Comparison of ENCODE assay signal across 16 mouse cellular contexts in the genomic region with DNA sequence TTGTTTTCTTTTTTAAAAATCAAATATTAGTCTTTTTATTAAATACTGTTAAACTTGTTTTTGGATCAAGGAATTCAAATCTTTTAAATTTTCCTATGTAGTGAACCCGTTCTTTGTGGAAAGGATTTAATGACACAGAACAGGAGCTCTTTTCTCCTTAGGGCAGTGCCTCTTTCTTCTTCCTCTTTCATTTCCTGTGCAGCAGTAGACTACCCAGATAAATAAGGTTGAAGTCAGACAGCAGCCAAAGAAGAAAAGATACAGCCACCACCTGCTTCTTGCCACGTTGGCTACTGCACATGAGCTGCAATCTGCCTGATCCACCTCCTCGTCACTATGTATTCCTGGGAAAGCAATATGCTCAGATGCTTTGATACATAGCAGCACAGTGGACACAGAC.
"Had no signal": no experiment of that assay in that cellular context is flagged by ENCODE, and none has a peak within 500 bp of the region (broad histone marks: within the 10 kb centered on the region; RNA-seq: fewer than 3 reads in every experiment).

No protein-coding gene starts in this region.

- H3K4me1 ChIP-seq: kidney, embryonic 15.5 days; limb, embryonic 12.5 days; liver, embryonic 13.5 days; midbrain, embryonic 12.5 days; neural tube, embryonic 13.5 days had no signal

- H3K36me3 ChIP-seq: kidney, embryonic 15.5 days; limb, embryonic 12.5 days; liver, embryonic 13.5 days; midbrain, embryonic 12.5 days; neural tube, embryonic 13.5 days had no signal

- H3K27ac ChIP-seq: kidney, embryonic 15.5 days; limb, embryonic 12.5 days; liver, embryonic 13.5 days; midbrain, embryonic 12.5 days; neural tube, embryonic 13.5 days had no signal

- H3K4me3 ChIP-seq: kidney, embryonic 15.5 days; limb, embryonic 12.5 days; liver, embryonic 13.5 days; midbrain, embryonic 12.5 days; neural tube, embryonic 13.5 days had no signal

- ATAC-seq: liver, postnatal 0 days; midbrain, embryonic 16.5 days had no signal

- H3K27me3 ChIP-seq: limb, embryonic 12.5 days; liver, embryonic 13.5 days; midbrain, embryonic 12.5 days; neural tube, embryonic 13.5 days had no signal

- DNase-seq: kidney, adult 18-20 months; kidney, postnatal 14 days; layer of hippocampus, adult 9-11 months; layer of hippocampus, postnatal 36 days; liver; liver, embryonic 13.5 days; liver, postnatal 0 days; lung, postnatal 36 days; right cerebral cortex, adult 18-20 months; thymus, adult 18-20 months; thymus, postnatal 14 days had no signal

- H3K9me3 ChIP-seq: liver, embryonic 13.5 days had no signal

- H3K9ac ChIP-seq: kidney, embryonic 15.5 days; limb, embryonic 12.5 days; liver, embryonic 13.5 days; liver, postnatal 0 days; midbrain, embryonic 12.5 days; neural tube, embryonic 13.5 days had no signal
